Mouse (Mus musculus) G1E (cell line): Measurements from ENCODE around the gene Gm13283. TPM values are rescaled to one million over a fixed set of nuclear protein-coding genes. Genes with fewer than 3 reads are reported as not detected.
"Not testable (repeated sequence)": the region's sequence is repeated elsewhere in the genome, so short reads cannot be mapped to it uniquely, and the experiment has no call there.

Experiments
- ATAC-seq: 2 replicates; pipeline ENCODE4 v1.8.0; 2016; ENCODE audit warnings: mild to moderate bottlenecking; ENCODE audit not compliant: insufficient number of reproducible peaks, poor library complexity, low FRiP score, severe bottlenecking; ENCODE audit errors: extremely low read depth
- DNase-seq: peaks from one replicate; pipeline ENCODE4 v3.0.0; 2012; ENCODE audit warnings: low spot score
- H3K27me3 ChIP-seq: 2 replicates; pipeline ENCODE4 v1.6.1; 2012; ENCODE audit warnings: mild to moderate bottlenecking, low read length, inconsistent platforms; ENCODE audit not compliant: insufficient read depth
- H3K36me3 ChIP-seq: replicated peaks from 2 replicates; pipeline ENCODE3; 2012; ENCODE audit warnings: mild to moderate bottlenecking, inconsistent platforms
- H3K4me1 ChIP-seq: 2 replicates; pipeline ENCODE4 v1.6.1; 2012; ENCODE audit warnings: low read depth, low read length, inconsistent platforms, mixed read lengths; ENCODE audit not compliant: insufficient read depth
- H3K4me3 ChIP-seq: 2 replicates; pipeline ENCODE4 v1.5.1; 2012; ENCODE audit warnings: low read depth, mild to moderate bottlenecking, inconsistent platforms, low read length, moderate library complexity, mixed read lengths
- H3K9me3 ChIP-seq: replicated peaks from 2 replicates; pipeline ENCODE4 v1.6.1; 2012; ENCODE audit warnings: inconsistent platforms
- CTCF ChIP-seq: IDR thresholded peaks from 2 replicates; pipeline ENCODE4 v1.5.1; 2012; ENCODE audit warnings: low read depth, low read length, inconsistent platforms, mixed read lengths
- GATA1 ChIP-seq: IDR thresholded peaks from 2 replicates; pipeline ENCODE4 v1.6.1; 2012; ENCODE audit warnings: borderline replicate concordance, low read length, inconsistent platforms, mixed read lengths
- GATA2 ChIP-seq: IDR thresholded peaks from 2 replicates; pipeline ENCODE4 v1.6.1; 2012; ENCODE audit warnings: low read depth, low read length, inconsistent platforms, borderline replicate concordance
- POLR2AphosphoS5 ChIP-seq: IDR thresholded peaks from 2 replicates; pipeline ENCODE4 v1.6.1; 2012; ENCODE audit warnings: low read depth, low read length, inconsistent platforms; ENCODE audit not compliant: insufficient replicate concordance
- TAL1 ChIP-seq: conservative IDR thresholded peaks from 2 replicates; pipeline ENCODE4 v1.6.1; 2012; ENCODE audit warnings: low read depth, low read length, inconsistent platforms, mixed read lengths
- polyA plus RNA-seq: library from polyadenylated mRNA; stranded (reverse); fragments of >175 nt; gene quantifications from 2 replicates; pipeline ENCODE4 v1.2.3, GENCODE M21; 2012
- total RNA-seq, 2 experiments: library from RNA; stranded (forward) in 1 of 2; stranded (reverse) in 1 of 2; fragments of 200-1000 nt in 1 of 2; fragments of >200 nt in 1 of 2; fragmentation: Nextera tagmentation in 1 of 2; gene quantifications; 2 replicates each; pipeline ENCODE4 v1.2.3; 2014 to 2017

Gm13283 gene
- total and polyA plus RNA-seq, 3 experiments: not detected

- no peak overlapping the region for H3K4me3 ChIP-seq
- H3K9me3 ChIP-seq: no peaks in the 10 kb centered on the region
- no peak for TF ChIP-seq CTCF
- no peak for TF ChIP-seq GATA1
- no peak for TF ChIP-seq POLR2AphosphoS5
- no peak for TF ChIP-seq TAL1
- TF ChIP-seq GATA2: no peak
- no peak for DNase-seq
- H3K4me1 ChIP-seq: no peaks in the 10 kb centered on the region; the same call in 1 of the 2 replicates
- ATAC-seq: no peak
- no peaks in the 10 kb centered on the region for H3K36me3 ChIP-seq
- peaks cover 6% of the 10 kb centered on the region; the same call in 1 of the 2 replicates for H3K27me3 ChIP-seq
These were observed 15.7 kb upstream of the Gm13283 start for GRCm38 (mm10) chr4:88744207-88744606.

GRCm38 (mm10) chr4:88749926-88750325 is 10.0 kb upstream of the Gm13283 start:
- no peak for DNase-seq
- Histone ChIP-seq H3K4me3 (no peak overlapping the region), H3K36me3 (no peaks in the 10 kb centered on the region), H3K27me3 (no peaks in the 10 kb centered on the region; the same call in 1 of the 2 replicates), H3K4me1 (no peaks in the 10 kb centered on the region), H3K9me3 (no peaks in the 10 kb centered on the region)
- ATAC-seq: no peak
- TF ChIP-seq GATA2 (no peak), TAL1 (no peak), CTCF (no peak), POLR2AphosphoS5 (no peak), GATA1 (no peak)

- not testable (repeated sequence) for DNase-seq, ATAC-seq, H3K4me3 ChIP-seq, H3K9me3 ChIP-seq, H3K27me3 ChIP-seq, H3K4me1 ChIP-seq, H3K36me3 ChIP-seq
These were observed 5.0 kb upstream of the Gm13283 start, which contains the start of gene Gm13271 for GRCm38 (mm10) chr4:88754818-88755340. TSS of gene Gm13271 (plus strand) at chr4:88754868.

GRCm38 (mm10) chr4:88756581-88757513 is 3.1 kb upstream of the Gm13283 start:
- not testable (repeated sequence) for ATAC-seq, H3K36me3 ChIP-seq, H3K27me3 ChIP-seq, DNase-seq, H3K9me3 ChIP-seq, H3K4me3 ChIP-seq, H3K4me1 ChIP-seq

- ATAC-seq, H3K4me1 ChIP-seq, H3K9me3 ChIP-seq, H3K27me3 ChIP-seq, DNase-seq, H3K36me3 ChIP-seq, H3K4me3 ChIP-seq: not testable (repeated sequence)
These were observed 2.3 kb upstream of the Gm13283 start for GRCm38 (mm10) chr4:88757628-88758031.

- not testable (repeated sequence) for H3K4me1 ChIP-seq, ATAC-seq, H3K36me3 ChIP-seq, H3K4me3 ChIP-seq, H3K9me3 ChIP-seq, H3K27me3 ChIP-seq, DNase-seq
These were observed 1.2 kb upstream of the Gm13283 start for GRCm38 (mm10) chr4:88758751-88759150.

- H3K27me3 ChIP-seq, ATAC-seq, DNase-seq, H3K4me3 ChIP-seq, H3K36me3 ChIP-seq, H3K4me1 ChIP-seq, H3K9me3 ChIP-seq: not testable (repeated sequence)
These were observed 512 bp downstream of the Gm13283 start for GRCm38 (mm10) chr4:88760431-88760830.

- not testable (repeated sequence) for H3K27me3 ChIP-seq, H3K4me1 ChIP-seq, H3K9me3 ChIP-seq, H3K4me3 ChIP-seq, DNase-seq, ATAC-seq, H3K36me3 ChIP-seq
These were observed 1.9 kb downstream of the Gm13283 start for GRCm38 (mm10) chr4:88761776-88762175.

GRCm38 (mm10) chr4:88762341-88762740 is 2.4 kb downstream of the Gm13283 start:
- H3K4me3 ChIP-seq, H3K4me1 ChIP-seq, ATAC-seq, H3K36me3 ChIP-seq, H3K27me3 ChIP-seq, DNase-seq, H3K9me3 ChIP-seq: not testable (repeated sequence)

- not testable (repeated sequence) for H3K27me3 ChIP-seq
These were observed 3.6 kb downstream of the Gm13283 start for GRCm38 (mm10) chr4:88763384-88764018.

More at GRCm38 (mm10) chr4:88763384-88764018, 3.6 kb downstream of the Gm13283 start:
- not testable (repeated sequence) for H3K36me3 ChIP-seq, ATAC-seq, H3K9me3 ChIP-seq, H3K4me3 ChIP-seq, H3K4me1 ChIP-seq, DNase-seq
